Mouse (Mus musculus) stomach, adult 2 months (tissue): ENCODE data around the gene Vmn2r60. TPM values are rescaled to one million over a fixed set of nuclear protein-coding genes. Genes with fewer than 3 reads are reported as not detected.

Source experiments
- polyA plus RNA-seq: library from polyadenylated mRNA; depleted of rRNA; stranded (reverse); fragments of >200 nt; gene quantifications from 2 replicates; pipeline ENCODE4 v1.2.3, GENCODE M21; 2012; rRNA removed

Vmn2r60 gene
- polyA plus RNA-seq, result not detected in 2 replicates

DNA sequence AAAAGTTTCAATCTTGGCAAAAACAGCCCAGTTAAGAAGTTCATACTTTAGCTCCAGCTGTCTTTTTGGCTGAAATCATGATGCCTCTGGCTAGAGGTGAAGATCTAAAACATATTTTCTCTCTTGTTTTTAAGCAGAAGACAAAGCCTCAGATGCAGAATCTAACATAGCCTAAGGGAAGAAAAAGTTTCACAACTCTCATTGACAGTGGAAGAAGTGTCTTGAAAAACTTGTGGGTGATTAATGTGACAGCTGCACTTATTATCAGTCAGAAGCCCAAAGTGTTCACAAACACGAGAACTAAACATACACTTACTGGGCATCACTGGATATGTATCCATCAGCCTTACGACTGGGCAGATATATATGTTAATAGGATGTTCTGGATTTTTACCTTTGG is at the start of gene Vmn2r60:
Vmn2r60 (plus strand) TSS at position 301 of the 400 bp plus-strand sequence.

DNA sequence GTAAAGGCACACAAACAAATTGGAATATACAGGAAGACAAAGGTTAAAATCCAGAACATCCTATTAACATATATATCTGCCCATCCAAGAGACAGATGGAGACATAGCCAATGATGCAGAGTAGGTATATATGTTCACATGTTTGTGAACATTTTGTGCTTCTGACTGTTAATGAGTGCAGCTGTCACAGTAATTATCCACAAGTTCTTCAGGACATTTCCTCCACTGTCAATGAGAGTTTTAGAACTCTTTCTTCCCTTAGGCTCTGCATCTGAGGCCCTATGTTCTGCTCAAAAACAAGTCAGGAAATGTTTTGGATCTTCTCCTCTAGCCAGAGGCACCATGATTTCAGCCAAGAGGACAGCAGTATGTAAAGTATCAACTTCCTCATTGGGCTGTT is 48.6 kb upstream of the Vmn2r60 start, which contains the start of gene Vmn2r59:
Vmn2r59 (minus strand) TSS at position 101 of the 400 bp plus-strand sequence.

Other genes starting within 250 kb of the Vmn2r60 start
- gene Vmn2r58, start 235.1 kb upstream of the Vmn2r60 start, polyA plus RNA-seq, result not detected in 2 replicates
- not detected in 2 replicates for gene Vmn2r59, start 48.7 kb upstream of the Vmn2r60 start, polyA plus RNA-seq
- not detected in 2 replicates for gene Vmn2r61, start 152.3 kb downstream of the Vmn2r60 start, polyA plus RNA-seq